Mouse (Mus musculus): ENCODE measurements around the gene Sugct. TPM values are rescaled to one million over a fixed set of nuclear protein-coding genes. Genes with fewer than 3 reads are reported as not detected.

Sugct gene
- polyA plus RNA-seq, 1 experiment from 2014 or later: 5.7 TPM

GRCm38 (mm10) chr13:17421875-17422274 lies 273.5 kb downstream of the Sugct start:
- Histone ChIP-seq H3K36me3 (no peaks in the 10 kb centered on the region), H3K9me3 (0 out of 2 replicates have a peak, but pooled peaks cover 4% of the 10 kb centered on the region), H3K27ac (no peak overlapping the region), H3K9ac (no peak overlapping the region), H3K4me1 (no peaks in the 10 kb centered on the region), H3K4me2 (no peak overlapping the region), H3K27me3 (no peaks in the 10 kb centered on the region), H3K4me3 (no peak overlapping the region)
- WGBS: 50% methylated on average over 6 of the region's 6 CpGs
- ATAC-seq (ENCODE audit: borderline replicate concordance, extremely low read depth, low FRiP score, low TSS enrichment): no peak

- Histone ChIP-seq H3K9me3 (0 out of 2 replicates have a peak, but pooled peaks cover 4% of the 10 kb centered on the region), H3K4me1 (no peaks in the 10 kb centered on the region), H3K9ac (no peak overlapping the region), H3K27me3 (no peaks in the 10 kb centered on the region), H3K4me3 (no peak overlapping the region), H3K36me3 (no peaks in the 10 kb centered on the region), H3K4me2 (no peak overlapping the region), H3K27ac (no peak overlapping the region)
- 73% methylated on average over 1 of the region's 1 CpGs for WGBS
- no peak for ATAC-seq (ENCODE audit: borderline replicate concordance, extremely low read depth, low FRiP score, low TSS enrichment)
These were observed 274.8 kb downstream of the Sugct start for GRCm38 (mm10) chr13:17420557-17420956.

GRCm38 (mm10) chr13:17342836-17343235 lies 352.5 kb downstream of the Sugct start:
- Histone ChIP-seq H3K4me3 (no peak overlapping the region), H3K27ac (no peak overlapping the region), H3K4me2 (no peak overlapping the region), H3K4me1 (no peaks in the 10 kb centered on the region), H3K27me3 (no peaks in the 10 kb centered on the region), H3K9me3 (no peaks in the 10 kb centered on the region), H3K9ac (no peak overlapping the region), H3K36me3 (no peaks in the 10 kb centered on the region)
- 90% methylated on average over 8 of the region's 8 CpGs for WGBS
- no peak for ATAC-seq (ENCODE audit: borderline replicate concordance, extremely low read depth, low FRiP score, low TSS enrichment)

GRCm38 (mm10) chr13:17335885-17336540 lies 359.3 kb downstream of the Sugct start:
- Histone ChIP-seq H3K27me3 (no peaks in the 10 kb centered on the region), H3K9me3 (no peaks in the 10 kb centered on the region), H3K4me2 (no peak overlapping the region), H3K4me3 (no peak overlapping the region), H3K27ac (no peak overlapping the region), H3K9ac (no peak overlapping the region), H3K4me1 (no peaks in the 10 kb centered on the region), H3K36me3 (no peaks in the 10 kb centered on the region)
- 56% methylated on average over 4 of the region's 4 CpGs for WGBS
- ATAC-seq (ENCODE audit: borderline replicate concordance, extremely low read depth, low FRiP score, low TSS enrichment): no peak

- Histone ChIP-seq H3K4me3 (no peak overlapping the region), H3K4me1 (no peaks in the 10 kb centered on the region), H3K36me3 (no peaks in the 10 kb centered on the region), H3K27me3 (no peaks in the 10 kb centered on the region), H3K27ac (no peak overlapping the region), H3K9ac (no peak overlapping the region), H3K9me3 (no peaks in the 10 kb centered on the region), H3K4me2 (no peak overlapping the region)
- 40% methylated on average over 4 of the region's 4 CpGs for WGBS
- no peak for ATAC-seq (ENCODE audit: borderline replicate concordance, extremely low read depth, low FRiP score, low TSS enrichment)
These were observed 368.5 kb downstream of the Sugct start for GRCm38 (mm10) chr13:17326863-17327262.

GRCm38 (mm10) chr13:17301590-17301989 lies 393.8 kb downstream of the Sugct start:
- no peaks in the 10 kb centered on the region for H3K27me3 ChIP-seq
- no peak overlapping the region for H3K4me2 ChIP-seq
- ATAC-seq (ENCODE audit: borderline replicate concordance, extremely low read depth, low FRiP score, low TSS enrichment): no peak
- no peaks in the 10 kb centered on the region for H3K9me3 ChIP-seq
- H3K27ac ChIP-seq: no peak overlapping the region
- no peak overlapping the region for H3K9ac ChIP-seq
- peaks cover 3% of the 10 kb centered on the region; the same call in 1 of the 2 replicates for H3K4me1 ChIP-seq
- WGBS: 86% methylated on average over 4 of the region's 4 CpGs
- H3K4me3 ChIP-seq: no peak overlapping the region
- H3K36me3 ChIP-seq: no peaks in the 10 kb centered on the region

GRCm38 (mm10) chr13:17297462-17298005 lies 397.8 kb downstream of the Sugct start:
- H3K27me3 ChIP-seq: no peaks in the 10 kb centered on the region
- H3K9ac ChIP-seq: no peak overlapping the region
- no peak overlapping the region for H3K4me2 ChIP-seq
- no peaks in the 10 kb centered on the region for H3K36me3 ChIP-seq
- WGBS: 57% methylated on average over 1 of the region's 1 CpGs
- ATAC-seq (ENCODE audit: borderline replicate concordance, extremely low read depth, low FRiP score, low TSS enrichment): no peak; the same call in 1 of the 2 replicates
- H3K4me1 ChIP-seq: peaks cover 3% of the 10 kb centered on the region; the same call in 1 of the 2 replicates
- H3K27ac ChIP-seq: no peak overlapping the region
- no peak overlapping the region for H3K4me3 ChIP-seq
- H3K9me3 ChIP-seq: no peaks in the 10 kb centered on the region

- Histone ChIP-seq H3K27ac (peak overlapping the region; percentile 47; the same call in 1 of the 2 replicates), H3K9me3 (no peaks in the 10 kb centered on the region), H3K4me2 (no peak overlapping the region), H3K4me1 (peaks cover 5% of the 10 kb centered on the region; the same call in 1 of the 2 replicates), H3K4me3 (no peak overlapping the region), H3K9ac (no peak overlapping the region), H3K36me3 (no peaks in the 10 kb centered on the region), H3K27me3 (no peaks in the 10 kb centered on the region)
- ATAC-seq (ENCODE audit: borderline replicate concordance, extremely low read depth, low FRiP score, low TSS enrichment): peak; percentile 39; the same call in 1 of the 2 replicates
- 40% methylated on average over 4 of the region's 4 CpGs for WGBS
These were observed 398.4 kb downstream of the Sugct start for GRCm38 (mm10) chr13:17296912-17297311.

GRCm38 (mm10) chr13:17296460-17296859 lies 398.9 kb downstream of the Sugct start:
- H3K9ac ChIP-seq: no peak overlapping the region
- no peak overlapping the region for H3K4me3 ChIP-seq
- no peak overlapping the region for H3K27ac ChIP-seq
- H3K4me2 ChIP-seq: no peak overlapping the region
- peak; percentile 65; the same call in 1 of the 2 replicates for ATAC-seq (ENCODE audit: borderline replicate concordance, extremely low read depth, low FRiP score, low TSS enrichment)
- peaks cover 8% of the 10 kb centered on the region for H3K4me1 ChIP-seq
- 29% methylated on average over 3 of the region's 3 CpGs for WGBS
- no peaks in the 10 kb centered on the region for H3K9me3 ChIP-seq
- H3K27me3 ChIP-seq: no peaks in the 10 kb centered on the region
- H3K36me3 ChIP-seq: no peaks in the 10 kb centered on the region

- ATAC-seq (ENCODE audit: borderline replicate concordance, extremely low read depth, low FRiP score, low TSS enrichment): peak; percentile 67
- 33% methylated on average over 3 of the region's 3 CpGs for WGBS
- H3K27ac ChIP-seq: peak overlapping the region; percentile 79
- no peak overlapping the region for H3K9ac ChIP-seq
- H3K27me3 ChIP-seq: no peaks in the 10 kb centered on the region
- no peaks in the 10 kb centered on the region for H3K36me3 ChIP-seq
- no peak overlapping the region for H3K4me3 ChIP-seq
- H3K4me2 ChIP-seq: no peak overlapping the region
- no peaks in the 10 kb centered on the region for H3K9me3 ChIP-seq
- H3K4me1 ChIP-seq: peaks cover 15% of the 10 kb centered on the region
These were observed 404.3 kb downstream of the Sugct start for GRCm38 (mm10) chr13:17291057-17291456.

- Histone ChIP-seq H3K36me3 (no peaks in the 10 kb centered on the region), H3K9ac (no peak overlapping the region), H3K4me1 (peaks cover 15% of the 10 kb centered on the region), H3K4me2 (no peak overlapping the region), H3K27ac (no peak overlapping the region), H3K4me3 (no peak overlapping the region), H3K9me3 (no peaks in the 10 kb centered on the region), H3K27me3 (no peaks in the 10 kb centered on the region)
- ATAC-seq (ENCODE audit: borderline replicate concordance, extremely low read depth, low FRiP score, low TSS enrichment): no peak
- WGBS: 48% methylated on average over 1 of the region's 1 CpGs
These were observed 407.0 kb downstream of the Sugct start for GRCm38 (mm10) chr13:17288377-17288776.

- Histone ChIP-seq H3K4me2 (no peak overlapping the region), H3K9me3 (no peaks in the 10 kb centered on the region), H3K27ac (no peak overlapping the region), H3K27me3 (no peaks in the 10 kb centered on the region), H3K36me3 (no peaks in the 10 kb centered on the region), H3K4me1 (no peaks in the 10 kb centered on the region), H3K4me3 (no peak overlapping the region), H3K9ac (no peak overlapping the region)
- 76% methylated on average over 3 of the region's 3 CpGs for WGBS
- no peak for ATAC-seq (ENCODE audit: borderline replicate concordance, extremely low read depth, low FRiP score, low TSS enrichment)
These were observed 449.4 kb downstream of the Sugct start for GRCm38 (mm10) chr13:17245936-17246335.

Data from lung, embryonic 15.5 days (tissue).